Mouse (Mus musculus): ENCODE data around the gene Cavin2. TPM values are rescaled to one million over a fixed set of nuclear protein-coding genes. Genes with fewer than 3 reads are reported as not detected.

Cavin2 gene
- polyA plus RNA-seq (2015; fragmentation: Nextera tagmentation; extraction: Ambion mirVana) = 23.7 and 24.9 TPM in 2 replicates

DNA sequence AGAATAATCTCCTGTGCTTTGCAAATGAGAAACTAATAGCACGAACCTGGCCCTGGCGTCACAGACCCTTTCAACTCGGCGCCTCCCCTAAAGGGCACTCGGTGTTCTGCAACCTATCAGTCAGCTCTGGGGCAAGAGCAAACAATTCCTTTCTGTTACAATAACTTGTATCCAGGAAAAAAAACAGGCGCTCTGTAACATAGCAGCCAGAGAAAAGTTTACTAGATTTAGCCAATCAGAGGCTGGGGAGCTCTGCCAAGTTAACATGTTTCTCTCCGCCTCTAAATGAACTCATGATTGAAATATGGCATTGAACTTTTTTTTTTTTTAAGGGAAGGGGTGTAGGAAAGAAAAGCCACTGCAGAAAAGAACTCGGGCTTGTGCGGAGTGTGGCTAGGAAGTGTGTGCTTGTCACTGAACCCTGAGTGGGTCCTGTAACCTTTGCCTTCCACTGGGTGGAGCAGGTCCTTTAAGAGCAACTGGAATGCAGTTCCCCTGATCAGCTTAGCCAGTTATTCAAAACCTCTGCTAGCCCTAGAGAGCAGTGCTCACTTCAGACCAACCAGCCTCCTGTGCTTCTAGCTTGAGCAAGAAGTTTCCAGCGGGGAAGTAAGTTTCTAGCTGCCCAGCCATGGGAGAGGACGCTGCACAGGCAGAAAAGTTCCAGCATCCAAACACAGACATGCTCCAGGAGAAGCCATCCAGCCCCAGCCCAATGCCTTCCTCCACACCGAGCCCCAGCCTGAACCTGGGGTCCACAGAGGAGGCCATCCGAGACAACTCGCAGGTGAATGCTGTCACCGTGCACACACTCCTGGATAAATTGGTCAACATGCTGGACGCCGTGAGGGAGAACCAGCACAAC lies at the start of gene Cavin2:
TSS of gene Cavin2 (plus strand) at position 372 of the 865 bp plus-strand sequence.
- Histone ChIP-seq H3K4me3 (ENCODE audit: low read depth, low read length) (peak within 1 kb of the TSS; percentile 46), H3K4me1 (ENCODE audit: control insufficient read depth, low read depth, low read length) (no peaks in the 10 kb centered on the region), H3K9ac (ENCODE audit: low read depth, low read length) (peak within 1 kb of the TSS; percentile 39; the same call in 1 of the 2 replicates), H3K4me2 (ENCODE audit: low read depth, low read length) (peak within 1 kb of the TSS; percentile 49), H3K27ac (ENCODE audit: low read length) (peak within 1 kb of the TSS; percentile 63), H3K9me3 (replicated peaks; ENCODE audit: control insufficient read depth, low read length) (no peaks in the 10 kb centered on the region), H3K27me3 (ENCODE audit: control insufficient read depth, insufficient read depth, low read depth, low read length) (no peaks in the 10 kb centered on the region), H3K36me3 (ENCODE audit: control insufficient read depth, insufficient read depth) (no peaks in the 10 kb centered on the region)
- peak; percentile 75 for ATAC-seq (ENCODE audit: low read depth)
- 35% methylated on average over 17 of the region's 17 CpGs for WGBS (ENCODE audit: insufficient replicate concordance)

DNA sequence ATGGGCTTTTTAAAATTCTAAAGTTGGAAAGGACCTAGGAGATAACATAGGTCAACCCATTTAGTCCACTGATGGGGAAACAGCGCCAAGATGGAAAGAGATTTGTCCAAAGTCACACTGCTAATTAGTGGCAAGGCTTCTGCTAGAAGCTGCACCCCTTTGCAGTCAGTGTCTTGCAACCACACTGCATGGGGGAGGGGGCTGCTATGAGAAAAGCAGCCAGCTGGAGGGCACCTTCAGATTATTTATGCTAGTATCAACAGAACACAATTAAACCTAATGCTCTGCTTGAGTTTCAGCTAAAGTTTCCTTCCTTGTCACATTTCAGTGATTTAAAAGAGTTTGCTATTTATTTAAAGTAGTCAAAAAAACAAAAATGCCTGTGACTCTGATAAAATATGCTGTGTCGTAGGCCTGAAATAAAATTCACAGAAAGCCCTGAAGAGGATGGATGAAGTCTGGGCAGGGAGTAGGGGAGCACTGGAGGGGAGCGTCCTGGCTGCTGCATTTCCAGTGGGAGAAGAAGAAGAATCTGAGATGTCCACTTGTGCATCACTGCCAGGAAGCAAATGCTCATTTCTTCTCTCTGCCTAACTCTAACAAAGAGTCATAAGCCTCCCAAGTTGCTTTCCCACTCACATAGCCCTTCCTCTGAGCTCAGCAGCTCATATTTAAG lies 47.5 kb upstream of the Cavin2 start:
- Histone ChIP-seq H3K36me3 (ENCODE audit: control insufficient read depth, insufficient read depth) (no peaks in the 10 kb centered on the region), H3K4me3 (ENCODE audit: low read depth, low read length) (no peak overlapping the region), H3K27ac (ENCODE audit: low read length) (no peak overlapping the region), H3K9me3 (replicated peaks; ENCODE audit: control insufficient read depth, low read length) (no peaks in the 10 kb centered on the region), H3K4me2 (ENCODE audit: low read depth, low read length) (no peak overlapping the region), H3K9ac (ENCODE audit: low read depth, low read length) (no peak overlapping the region), H3K27me3 (ENCODE audit: control insufficient read depth, insufficient read depth, low read depth, low read length) (no peaks in the 10 kb centered on the region), H3K4me1 (ENCODE audit: control insufficient read depth, low read depth, low read length) (no peaks in the 10 kb centered on the region)
- 43% methylated on average over 3 of the region's 3 CpGs for WGBS (ENCODE audit: insufficient replicate concordance)
- no peak for ATAC-seq (ENCODE audit: low read depth)

GRCm38 (mm10) chr1:51243294-51243693 lies 45.6 kb upstream of the Cavin2 start:
- Histone ChIP-seq H3K36me3 (ENCODE audit: control insufficient read depth, insufficient read depth) (no peaks in the 10 kb centered on the region), H3K9me3 (replicated peaks; ENCODE audit: control insufficient read depth, low read length) (no peaks in the 10 kb centered on the region), H3K27me3 (ENCODE audit: control insufficient read depth, insufficient read depth, low read depth, low read length) (no peaks in the 10 kb centered on the region), H3K4me1 (ENCODE audit: control insufficient read depth, low read depth, low read length) (no peaks in the 10 kb centered on the region), H3K4me3 (ENCODE audit: low read depth, low read length) (no peak overlapping the region), H3K4me2 (ENCODE audit: low read depth, low read length) (no peak overlapping the region), H3K27ac (ENCODE audit: low read length) (no peak overlapping the region), H3K9ac (ENCODE audit: low read depth, low read length) (no peak overlapping the region)
- ATAC-seq (ENCODE audit: low read depth) = no peak
- WGBS (ENCODE audit: insufficient replicate concordance) = 63% methylated on average over 3 of the region's 3 CpGs

DNA sequence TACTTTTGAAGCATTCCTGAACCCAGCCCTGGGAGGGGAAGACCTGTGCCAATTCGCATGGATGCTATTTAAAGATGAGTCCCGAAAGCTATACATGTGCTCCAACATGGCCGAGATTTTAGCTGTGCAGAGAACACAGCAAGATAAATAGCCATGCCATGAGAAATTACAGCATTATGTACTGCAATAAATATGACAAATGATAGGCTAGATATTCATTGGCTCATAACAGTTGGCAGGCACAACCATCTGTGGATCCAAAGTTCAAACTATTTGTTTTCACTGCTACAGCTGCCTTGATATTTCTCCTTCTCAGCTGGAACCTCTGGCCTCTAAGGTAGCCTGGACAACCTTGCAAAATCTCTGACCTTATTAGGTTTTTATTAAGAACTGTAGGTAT lies 45.1 kb upstream of the Cavin2 start:
- no peaks in the 10 kb centered on the region for H3K9me3 ChIP-seq (replicated peaks; ENCODE audit: control insufficient read depth, low read length)
- no peak for ATAC-seq (ENCODE audit: low read depth)
- no peaks in the 10 kb centered on the region for H3K27me3 ChIP-seq (ENCODE audit: control insufficient read depth, insufficient read depth, low read depth, low read length)
- H3K4me3 ChIP-seq (ENCODE audit: low read depth, low read length) = no peak overlapping the region
- 61% methylated on average over 3 of the region's 3 CpGs for WGBS (ENCODE audit: insufficient replicate concordance)
- no peak overlapping the region for H3K9ac ChIP-seq (ENCODE audit: low read depth, low read length)
- no peak overlapping the region for H3K4me2 ChIP-seq (ENCODE audit: low read depth, low read length)
- H3K4me1 ChIP-seq (ENCODE audit: control insufficient read depth, low read depth, low read length) = no peaks in the 10 kb centered on the region
- H3K36me3 ChIP-seq (ENCODE audit: control insufficient read depth, insufficient read depth) = no peaks in the 10 kb centered on the region
- H3K27ac ChIP-seq (ENCODE audit: low read length) = no peak overlapping the region

GRCm38 (mm10) chr1:51245381-51245780 lies 43.5 kb upstream of the Cavin2 start:
- no peaks in the 10 kb centered on the region for H3K4me1 ChIP-seq (ENCODE audit: control insufficient read depth, low read depth, low read length)
- no peaks in the 10 kb centered on the region for H3K9me3 ChIP-seq (replicated peaks; ENCODE audit: control insufficient read depth, low read length)
- ATAC-seq (ENCODE audit: low read depth) = no peak
- no peaks in the 10 kb centered on the region for H3K36me3 ChIP-seq (ENCODE audit: control insufficient read depth, insufficient read depth)
- H3K4me2 ChIP-seq (ENCODE audit: low read depth, low read length) = no peak overlapping the region
- H3K27me3 ChIP-seq (ENCODE audit: control insufficient read depth, insufficient read depth, low read depth, low read length) = no peaks in the 10 kb centered on the region
- H3K9ac ChIP-seq (ENCODE audit: low read depth, low read length) = no peak overlapping the region
- no peak overlapping the region for H3K27ac ChIP-seq (ENCODE audit: low read length)
- whole genome bisulfite sequencing (ENCODE audit: insufficient replicate concordance) = 24% methylated on average over 3 of the region's 3 CpGs
- H3K4me3 ChIP-seq (ENCODE audit: low read depth, low read length) = no peak overlapping the region

DNA sequence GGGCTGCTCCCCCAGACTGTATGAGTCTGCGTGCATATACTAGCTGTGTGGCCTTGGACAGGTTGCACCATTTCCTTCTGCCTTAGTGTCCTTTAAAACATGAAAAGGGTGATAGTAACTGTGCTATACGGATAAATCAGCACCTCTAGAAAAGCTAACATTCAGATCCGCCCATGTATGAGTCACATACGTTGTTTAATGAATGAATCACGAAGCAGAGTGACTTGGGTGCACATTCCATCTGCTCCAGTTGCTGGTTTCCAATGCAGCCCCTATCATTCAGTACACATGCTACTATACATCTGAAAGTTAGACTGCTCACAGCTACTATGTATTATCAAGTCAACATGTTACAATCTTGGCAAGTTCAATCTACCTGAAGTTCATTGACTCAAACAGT lies 38.6 kb upstream of the Cavin2 start:
- H3K27ac ChIP-seq (ENCODE audit: low read length) = no peak overlapping the region
- no peaks in the 10 kb centered on the region for H3K4me1 ChIP-seq (ENCODE audit: control insufficient read depth, low read depth, low read length)
- no peak overlapping the region for H3K4me2 ChIP-seq (ENCODE audit: low read depth, low read length)
- ATAC-seq (ENCODE audit: low read depth) = no peak
- H3K36me3 ChIP-seq (ENCODE audit: control insufficient read depth, insufficient read depth) = no peaks in the 10 kb centered on the region
- no peaks in the 10 kb centered on the region for H3K9me3 ChIP-seq (replicated peaks; ENCODE audit: control insufficient read depth, low read length)
- WGBS (ENCODE audit: insufficient replicate concordance) = 65% methylated on average over 5 of the region's 5 CpGs
- H3K9ac ChIP-seq (ENCODE audit: low read depth, low read length) = no peak overlapping the region
- H3K4me3 ChIP-seq (ENCODE audit: low read depth, low read length) = no peak overlapping the region
- H3K27me3 ChIP-seq (ENCODE audit: control insufficient read depth, insufficient read depth, low read depth, low read length) = no peaks in the 10 kb centered on the region

- H3K4me1 ChIP-seq (ENCODE audit: control insufficient read depth, low read depth, low read length) = no peaks in the 10 kb centered on the region
- no peak overlapping the region for H3K9ac ChIP-seq (ENCODE audit: low read depth, low read length)
- WGBS (ENCODE audit: insufficient replicate concordance) = 38% methylated on average over 5 of the region's 5 CpGs
- peak; percentile 41; the same call in 1 of the 2 replicates for ATAC-seq (ENCODE audit: low read depth)
- no peak overlapping the region for H3K27ac ChIP-seq (ENCODE audit: low read length)
- no peak overlapping the region for H3K4me3 ChIP-seq (ENCODE audit: low read depth, low read length)
- H3K36me3 ChIP-seq (ENCODE audit: control insufficient read depth, insufficient read depth) = no peaks in the 10 kb centered on the region
- no peaks in the 10 kb centered on the region for H3K27me3 ChIP-seq (ENCODE audit: control insufficient read depth, insufficient read depth, low read depth, low read length)
- H3K4me2 ChIP-seq (ENCODE audit: low read depth, low read length) = no peak overlapping the region
- no peaks in the 10 kb centered on the region for H3K9me3 ChIP-seq (replicated peaks; ENCODE audit: control insufficient read depth, low read length)
These were observed 23.7 kb upstream of the Cavin2 start for GRCm38 (mm10) chr1:51265118-51265800.

DNA sequence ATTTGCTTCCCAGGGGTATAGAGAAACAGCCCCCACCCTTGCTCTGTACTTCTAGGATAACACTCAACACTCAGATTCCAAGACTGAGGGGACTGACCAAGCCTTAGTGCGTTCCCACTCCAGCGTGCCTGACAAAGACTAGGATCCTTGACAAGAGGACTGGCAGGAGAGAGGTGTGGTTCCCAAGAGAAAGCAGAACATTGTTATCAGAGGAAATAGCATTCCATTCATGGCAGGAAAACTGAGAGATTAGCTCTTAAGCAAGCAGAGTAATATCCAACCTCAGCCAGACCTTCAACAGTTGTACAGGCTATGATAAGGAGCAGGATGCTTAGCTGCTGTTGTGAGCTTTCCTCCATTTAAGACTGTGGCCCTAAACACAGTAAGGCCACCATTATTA lies 23.0 kb upstream of the Cavin2 start:
- 35% methylated on average over 2 of the region's 2 CpGs for WGBS (ENCODE audit: insufficient replicate concordance)
- ATAC-seq (ENCODE audit: low read depth) = peak; percentile 62
- H3K36me3 ChIP-seq (ENCODE audit: control insufficient read depth, insufficient read depth) = no peaks in the 10 kb centered on the region
- H3K27me3 ChIP-seq (ENCODE audit: control insufficient read depth, insufficient read depth, low read depth, low read length) = no peaks in the 10 kb centered on the region
- H3K4me1 ChIP-seq (ENCODE audit: control insufficient read depth, low read depth, low read length) = no peaks in the 10 kb centered on the region
- H3K27ac ChIP-seq (ENCODE audit: low read length) = no peak overlapping the region
- no peak overlapping the region for H3K4me3 ChIP-seq (ENCODE audit: low read depth, low read length)
- H3K9ac ChIP-seq (ENCODE audit: low read depth, low read length) = no peak overlapping the region
- H3K4me2 ChIP-seq (ENCODE audit: low read depth, low read length) = no peak overlapping the region
- H3K9me3 ChIP-seq (replicated peaks; ENCODE audit: control insufficient read depth, low read length) = no peaks in the 10 kb centered on the region

Data from liver, embryonic 16.5 days (tissue).